Comparison of ENCODE assay signal across 9 mouse cellular contexts in genomic region chr8:83390006-83390701, GRCm38 (mm10). TPM values are rescaled to one million over a fixed set of nuclear protein-coding genes. Genes with fewer than 3 reads are reported as not detected.
DNase-seq lines count a peak whose midpoint lies in the region; ATAC-seq and TF ChIP-seq lines count a peak whose summit lies in the region.
"Had no signal": no experiment of that assay in that cellular context is flagged by ENCODE, and none has a peak within 500 bp of the region (broad histone marks: within the 10 kb centered on the region; RNA-seq: fewer than 3 reads in every experiment).

No protein-coding gene starts in this region.

- whole genome bisulfite sequencing in forebrain, embryonic 15.5 days = 3% methylated on average over 14 of the region's 14 CpGs
- WGBS in liver, embryonic 16.5 days (ENCODE audit: insufficient replicate concordance) = 9% methylated on average over 14 of the region's 14 CpGs
- 21% methylated on average over 14 of the region's 14 CpGs for WGBS in thymus, adult 2 months

- H3K4me3 ChIP-seq in gastrocnemius, adult 2 months = peak overlapping the region; percentile 53
- H3K4me3 ChIP-seq in CH12.LX (replicated peaks in 1 of 3; ENCODE audit: low read depth in 2 of 3, low read length in 2 of 3, poor library complexity in 1 of 3) = peak overlapping the region in 2 of 3 experiments; percentile 44 to 48
- peak overlapping the region; percentile 65 for H3K4me3 ChIP-seq in forebrain, embryonic 15.5 days
- H3K4me3 ChIP-seq in liver, embryonic 16.5 days (ENCODE audit: low read depth, low read length) = peak overlapping the region; percentile 45
- no peak overlapping the region for H3K4me3 ChIP-seq in thymus, adult 2 months (ENCODE audit: control insufficient read depth, insufficient read depth, low read length)

- intact Hi-C loops in gastrocnemius, adult 2 months (cut with DNase I) = no loop called here
- intact Hi-C loops in gastrocnemius, postnatal 36 days (cut with DNase I) = no loop called here

- peak; percentile 81 for ATAC-seq in forebrain, embryonic 15.5 days (replicated peaks)
- no peak for ATAC-seq in liver, embryonic 16.5 days (ENCODE audit: low read depth)

- peak overlapping the region; percentile 17; the same call in 1 of the 2 replicates for H3K4me2 ChIP-seq in CH12.LX (ENCODE audit: insufficient read depth, low read depth, poor library complexity, severe bottlenecking)
- H3K4me2 ChIP-seq in forebrain, embryonic 15.5 days (replicated peaks) = peak overlapping the region; percentile 71
- H3K4me2 ChIP-seq in liver, embryonic 16.5 days (ENCODE audit: low read depth, low read length) = peak overlapping the region; percentile 53

- H3K4me1 ChIP-seq in CH12.LX (ENCODE audit: control insufficient read depth in 1 of 2, insufficient read depth in 2 of 2) = peaks cover 4 to 18% of the 10 kb centered on the region in 2 experiments
- peaks cover 4% of the 10 kb centered on the region; the same call in 1 of the 2 replicates for H3K4me1 ChIP-seq in forebrain, embryonic 15.5 days
- peaks cover 9% of the 10 kb centered on the region for H3K4me1 ChIP-seq in liver, embryonic 16.5 days (ENCODE audit: control insufficient read depth, low read depth, low read length)
- H3K4me1 ChIP-seq in thymus, adult 2 months (replicated peaks; ENCODE audit: control insufficient read depth, insufficient read depth, low read length) = peaks cover 5% of the 10 kb centered on the region; the same call in 1 of the 2 replicates

- no peaks in the 10 kb centered on the region for H3K36me3 ChIP-seq in CH12.LX (replicated peaks in 1 of 2; ENCODE audit: control insufficient read depth in 1 of 2, insufficient read depth in 1 of 2, low read length in 1 of 2)
- no peaks in the 10 kb centered on the region for H3K36me3 ChIP-seq in forebrain, embryonic 15.5 days
- H3K36me3 ChIP-seq in liver, embryonic 16.5 days (ENCODE audit: control insufficient read depth, insufficient read depth) = no peaks in the 10 kb centered on the region
- H3K36me3 ChIP-seq in thymus, adult 2 months (ENCODE audit: control insufficient read depth, insufficient read depth, low read length) = no peaks in the 10 kb centered on the region

- H3K27me3 ChIP-seq in CH12.LX (replicated peaks) = no peaks in the 10 kb centered on the region
- H3K27me3 ChIP-seq in forebrain, embryonic 15.5 days = no peaks in the 10 kb centered on the region; the same call in 1 of the 2 replicates
- peaks cover 32% of the 10 kb centered on the region for H3K27me3 ChIP-seq in liver, embryonic 16.5 days (ENCODE audit: control insufficient read depth, insufficient read depth, low read depth, low read length)
- peaks cover 7% of the 10 kb centered on the region; the same call in 1 of the 2 replicates for H3K27me3 ChIP-seq in thymus, adult 2 months (ENCODE audit: control insufficient read depth, insufficient read depth, low read length)

- no peak for TF ChIP-seq POLR2A in CH12.LX (IDR thresholded peaks at IDR 0.05; ENCODE audit: low read depth, low read length)
- no peak for TF ChIP-seq POLR2A in thymus, adult 2 months (IDR thresholded peaks at IDR 0.05; ENCODE audit: control insufficient read depth, extremely low read depth, insufficient read depth, low read length, poor library complexity)

- no peaks in the 10 kb centered on the region for H3K79me2 ChIP-seq in CH12.LX (replicated peaks; ENCODE audit: control insufficient read depth, extremely low read depth, insufficient read depth, poor library complexity, severe bottlenecking)

- no peak overlapping the region for H3K27ac ChIP-seq in gastrocnemius, adult 2 months
- no peak overlapping the region for H3K27ac ChIP-seq in CH12.LX (ENCODE audit: insufficient read depth, low read depth)
- H3K27ac ChIP-seq in forebrain, embryonic 15.5 days (replicated peaks) = no peak overlapping the region
- H3K27ac ChIP-seq in liver, embryonic 16.5 days (ENCODE audit: low read length) = no peak overlapping the region
- H3K27ac ChIP-seq in thymus, adult 2 months (ENCODE audit: control insufficient read depth, insufficient read depth, low read length) = no peak overlapping the region

- DNase-seq in gastrocnemius, adult 2 months = no peak
- DNase-seq in gastrocnemius, postnatal 36 days = no peak
- no peak for DNase-seq in CH12.LX (ENCODE audit: extremely low read depth)
- no peak for DNase-seq in thymus, postnatal 0 days (ENCODE audit: low spot score)
- no peak for DNase-seq in right cerebral cortex, postnatal 14 days
- DNase-seq in thymus, adult 2 months = no peak

- no peak for TF ChIP-seq EP300 in CH12.LX (IDR thresholded peaks at IDR 0.05; ENCODE audit: low read length)

- H3K9me3 ChIP-seq in CH12.LX (replicated peaks; ENCODE audit: low read length) = peaks cover 8% of the 10 kb centered on the region
- H3K9me3 ChIP-seq in forebrain, embryonic 15.5 days = no peaks in the 10 kb centered on the region
- no peaks in the 10 kb centered on the region for H3K9me3 ChIP-seq in liver, embryonic 16.5 days (replicated peaks; ENCODE audit: control insufficient read depth, low read length)

- H3K9ac ChIP-seq in CH12.LX (ENCODE audit: insufficient read depth, low read depth) = no peak overlapping the region
- peak overlapping the region; percentile 80 for H3K9ac ChIP-seq in forebrain, embryonic 15.5 days (replicated peaks)
- H3K9ac ChIP-seq in liver, embryonic 16.5 days (ENCODE audit: low read depth, low read length) = no peak overlapping the region

- dilution Hi-C loops in CH12.LX (cut with MboI; ENCODE audit: extremely low pct_ligation_motif_present, extremely low pct_unique_long_range_greater_than_20kb, low sequenced_read_pairs) = no loop called here

- in situ Hi-C loops in CH12.LX (cut with MboI; ENCODE audit: low pct_ligation_motif_present, low pct_unique_long_range_greater_than_20kb, low sequenced_read_pairs) = no loop called here

- TF ChIP-seq RAD21 in CH12.LX (IDR thresholded peaks at IDR 0.05; ENCODE audit: low read depth, low read length) = no peak

- TF ChIP-seq CTCF in gastrocnemius, adult 2 months (IDR thresholded peaks at IDR 0.05) = no peak
- no peak for TF ChIP-seq CTCF in CH12.LX (conservative IDR thresholded peaks at IDR 0.05 in 1 of 2, IDR thresholded peaks at IDR 0.05 in 1 of 2; ENCODE audit: low read depth in 2 of 2, low read length in 2 of 2)
- no peak for TF ChIP-seq CTCF in thymus, adult 2 months (IDR thresholded peaks at IDR 0.05; ENCODE audit: borderline replicate concordance, control insufficient read depth, extremely low read depth, insufficient read depth, low read length, poor library complexity)

TF ChIP-seq in CH12.LX, 34 proteins besides CTCF, POLR2A, EP300 and RAD21:
- TF ChIP-seq MAFK (IDR thresholded peaks at IDR 0.05; ENCODE audit: insufficient replicate concordance, low read length) (no peak), KAT2A (IDR thresholded peaks at IDR 0.05; ENCODE audit: insufficient replicate concordance, low read length) (no peak), TBP (conservative IDR thresholded peaks at IDR 0.05; ENCODE audit: low read depth, low read length) (no peak), PAX5 (IDR thresholded peaks at IDR 0.05; ENCODE audit: low read length) (no peak), CHD1 (IDR thresholded peaks at IDR 0.05; ENCODE audit: low read depth, low read length) (no peak), POLR2AphosphoS2 (IDR thresholded peaks at IDR 0.05; ENCODE audit: low read depth, low read length) (no peak)

RNA-seq across cellular contexts. Expression of gene Clgn, which starts 0.5 kb away (rescaled TPM):
- total RNA-seq in gastrocnemius, adult 2 months (2021) = not detected
- total RNA-seq in gastrocnemius, postnatal 36 days (2021) = not detected
- total RNA-seq in CH12.LX (2012; rRNA removed) (0.59 TPM in 2 replicates), CH12.LX (2014; rRNA removed) (1.2 and 1.3 TPM in 2 replicates)
- polyA plus RNA-seq in CH12.LX (2012; ENCODE audit: insufficient read length, low read depth) = 1.4 and 1.5 TPM in 2 replicates
- polyA plus RNA-seq in forebrain, embryonic 15.5 days (2015; fragmentation: Nextera tagmentation; extraction: Ambion mirVana) = 6.2 and 6.3 TPM in 2 replicates
- 0.20 and 0.30 TPM in 2 replicates for polyA plus RNA-seq in liver, embryonic 16.5 days (2015; fragmentation: Nextera tagmentation; extraction: Ambion mirVana)
- 0.05 TPM in 1 of 2 replicates, not detected in the other for polyA plus RNA-seq in thymus, postnatal 0 days (2015; fragmentation: Nextera tagmentation; extraction: Ambion mirVana)
- polyA plus RNA-seq in thymus, adult 2 months (2012; rRNA removed) = 0.03 TPM in 1 of 2 replicates, not detected in the other

RNA-seq across cellular contexts. Expression of gene Mgat4d, which starts 41.9 kb away (rescaled TPM):
- total RNA-seq in gastrocnemius, adult 2 months (2021) = not detected
- not detected for total RNA-seq in gastrocnemius, postnatal 36 days (2021)
- total RNA-seq in CH12.LX (2012; rRNA removed) (not detected in 2 replicates), CH12.LX (2014; rRNA removed) (not detected in 2 replicates)
- 0.17 TPM in 1 of 2 replicates, not detected in the other for polyA plus RNA-seq in CH12.LX (2012; ENCODE audit: insufficient read length, low read depth)
- polyA plus RNA-seq in forebrain, embryonic 15.5 days (2015; fragmentation: Nextera tagmentation; extraction: Ambion mirVana) = not detected in 2 replicates
- polyA plus RNA-seq in liver, embryonic 16.5 days (2015; fragmentation: Nextera tagmentation; extraction: Ambion mirVana) = not detected in 2 replicates
- not detected in 2 replicates for polyA plus RNA-seq in thymus, postnatal 0 days (2015; fragmentation: Nextera tagmentation; extraction: Ambion mirVana)
- polyA plus RNA-seq in thymus, adult 2 months (2012; rRNA removed) = not detected in 2 replicates
- total RNA-seq: left cerebral cortex, postnatal 25 days had no signal

RNA-seq across cellular contexts. Expression of gene Elmod2, which starts 57.9 kb away (rescaled TPM):
- 1 to 10 TPM; 6.5 to 7.1 TPM for total RNA-seq in gastrocnemius, adult 2 months (2021)
- total RNA-seq in gastrocnemius, postnatal 36 days (2021) = 1 to 10 TPM; 6.2 to 6.4 TPM
- total RNA-seq in CH12.LX (2012; rRNA removed) (6.0 and 7.7 TPM in 2 replicates), CH12.LX (2014; rRNA removed) (9.8 and 10.8 TPM in 2 replicates)
- 6.6 and 7.4 TPM in 2 replicates for polyA plus RNA-seq in CH12.LX (2012; ENCODE audit: insufficient read length, low read depth)
- polyA plus RNA-seq in forebrain, embryonic 15.5 days (2015; fragmentation: Nextera tagmentation; extraction: Ambion mirVana) = 28.3 and 29.9 TPM in 2 replicates
- 5.8 and 6.4 TPM in 2 replicates for polyA plus RNA-seq in liver, embryonic 16.5 days (2015; fragmentation: Nextera tagmentation; extraction: Ambion mirVana)
- polyA plus RNA-seq in thymus, postnatal 0 days (2015; fragmentation: Nextera tagmentation; extraction: Ambion mirVana) = 10.8 and 11.9 TPM in 2 replicates
- 3.9 and 4.4 TPM in 2 replicates for polyA plus RNA-seq in thymus, adult 2 months (2012; rRNA removed)

Comparison
In these comparisons a context has a peak if more than half of its experiments do, and no peak if none do; other contexts are left out.
1. H3K4me2 ChIP-seq: peak in every context shown above with its lines; median percentile 71 in forebrain, embryonic 15.5 days; 53 in liver, embryonic 16.5 days; 17 in CH12.LX.